Mouse (Mus musculus) embryo, embryonic 10 days (tissue): Measurements from ENCODE around the gene Gm7544.
A peak's percentile ranks its signal among the peaks of the same experiment; 100 is the strongest.
"Not testable (repeated sequence)": the region's sequence is repeated elsewhere in the genome, so short reads cannot be mapped to it uniquely, and the experiment has no call there.

Source experiments
- DNase-seq: peaks from one replicate; pipeline ENCODE4 v3.0.0-alpha.2; 2015; ENCODE audit warnings: low spot score

Gm7544 gene

GRCm38 (mm10) chr1:82955913-82956312 is at the start of gene Gm7544:
Gene Gm7544 (minus strand): TSS chr1:82956013.
- not testable (repeated sequence) for DNase-seq

DNA sequence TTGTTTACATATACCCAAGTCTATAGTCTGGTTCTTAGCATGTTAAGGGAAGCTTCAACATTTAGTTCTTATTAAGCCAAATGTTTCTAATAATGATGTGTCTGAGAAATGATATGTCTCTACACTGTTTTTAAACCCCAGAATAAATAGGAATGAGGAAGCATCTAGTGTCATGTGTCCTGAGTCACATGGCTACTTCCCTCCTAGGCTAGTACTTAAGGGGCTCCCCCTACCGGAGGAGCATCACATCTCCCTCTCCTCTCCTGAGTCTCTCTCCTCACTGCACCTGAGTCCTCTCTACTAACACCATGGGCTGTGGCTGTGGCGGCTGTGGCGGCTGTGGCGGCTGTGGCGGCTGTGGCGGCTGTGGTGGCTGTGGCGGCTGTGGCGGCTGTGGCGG is 44.5 kb upstream of the Gm7544 start, which contains the start of gene Gm47959:
Gene Gm47959 (plus strand): TSS at position 243 of the 400 bp plus-strand sequence.
- not testable (repeated sequence) for DNase-seq

- no peak for DNase-seq
Observed at GRCm38 (mm10) chr1:82993947-82994346, 38.1 kb upstream of the Gm7544 start.

- DNase-seq: no peak
Observed at GRCm38 (mm10) chr1:82992093-82992492, 36.3 kb upstream of the Gm7544 start.

DNA sequence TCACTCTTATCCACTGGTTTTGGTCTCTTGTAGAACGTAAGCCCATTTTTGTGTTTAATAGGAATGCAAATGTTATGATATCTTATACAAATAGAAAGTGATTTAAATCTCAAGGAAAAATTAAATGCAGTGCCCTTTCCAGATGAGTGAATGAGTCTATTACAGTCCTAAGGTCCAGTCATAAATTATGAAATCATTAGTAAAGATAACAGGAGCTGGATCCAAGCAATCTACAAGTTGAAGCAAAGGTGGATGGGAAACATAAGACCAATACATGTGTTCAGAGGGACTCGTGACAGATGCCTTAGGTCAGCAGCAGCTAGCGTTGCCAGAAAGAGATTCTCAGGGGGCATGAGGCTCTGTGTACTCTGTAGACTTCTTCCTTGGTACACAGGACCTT is 35.8 kb upstream of the Gm7544 start:
- DNase-seq: no peak

GRCm38 (mm10) chr1:82991062-82991461 is 35.2 kb upstream of the Gm7544 start:
- no peak for DNase-seq

DNA sequence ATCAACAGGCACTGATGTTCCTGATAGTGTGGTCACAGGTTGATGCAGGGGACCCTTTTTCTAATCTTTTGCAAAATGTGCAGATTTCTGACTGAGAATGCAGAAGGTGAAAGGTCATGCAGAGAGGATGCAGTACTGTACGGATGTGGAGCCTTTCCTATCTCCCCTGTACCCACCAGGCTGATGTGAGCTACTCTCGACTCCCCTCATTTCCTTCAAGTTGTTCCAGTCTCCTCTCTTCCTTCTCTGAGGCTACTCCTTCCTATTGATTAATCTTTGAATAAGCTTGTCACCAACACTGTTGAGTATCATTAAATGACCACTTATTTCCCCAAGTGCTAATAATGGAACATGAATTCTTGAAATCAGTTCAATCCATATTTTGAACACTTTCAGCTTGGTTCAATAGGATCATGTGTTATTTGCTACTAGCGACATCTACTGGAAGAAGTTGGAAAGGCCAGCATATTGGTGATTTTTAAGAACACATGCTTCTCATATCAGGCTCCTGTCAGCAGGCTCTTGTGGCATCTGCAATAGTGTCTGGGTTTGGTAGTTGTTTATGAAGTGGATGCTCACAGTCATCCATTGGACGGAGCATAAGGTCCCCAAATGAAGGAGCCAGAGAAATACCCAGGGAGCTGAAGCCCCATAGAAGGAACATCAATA is 31.9 kb upstream of the Gm7544 start:
- DNase-seq: peak; percentile 76

DNA sequence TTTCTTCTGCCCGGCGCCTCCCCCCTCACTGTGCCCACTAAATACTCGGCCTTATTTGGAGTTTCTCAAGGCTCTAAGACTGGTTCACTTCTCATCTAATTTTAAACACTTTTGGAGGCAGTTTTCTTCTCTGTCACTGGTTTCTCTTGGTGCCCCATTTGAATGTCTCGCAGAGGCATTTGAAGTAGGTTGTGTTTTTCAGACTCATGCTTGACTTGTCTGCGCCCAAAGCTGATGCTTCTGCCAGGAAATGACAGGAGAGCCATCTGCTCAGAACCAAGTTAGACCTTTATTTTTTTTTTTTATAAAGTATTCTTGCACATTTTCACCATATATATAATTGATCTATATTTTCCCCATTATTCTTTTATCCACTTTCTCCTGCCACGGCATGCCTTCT is 30.9 kb upstream of the Gm7544 start:
- no peak for DNase-seq

DNA sequence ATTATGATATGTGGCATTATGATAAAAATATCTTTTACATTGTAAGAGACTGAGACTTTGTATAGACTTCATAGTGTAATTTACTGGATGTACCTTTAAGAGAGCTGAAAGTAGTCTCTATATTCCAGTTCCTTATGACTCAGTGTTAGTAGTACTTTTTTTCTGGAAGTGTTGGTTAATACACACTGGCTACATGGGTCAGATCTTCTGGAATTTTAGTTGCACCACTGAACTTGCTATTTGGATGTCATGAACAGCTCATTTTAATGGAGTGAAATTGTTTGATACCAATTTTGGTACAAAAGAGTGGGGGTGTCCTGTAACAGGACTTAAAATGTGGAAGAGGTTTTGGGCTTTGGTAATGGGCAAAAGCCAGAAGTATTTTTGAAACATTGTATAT is 22.0 kb upstream of the Gm7544 start:
- no peak for DNase-seq

- DNase-seq: peak; percentile 13
Observed at GRCm38 (mm10) chr1:82975750-82976149, 19.9 kb upstream of the Gm7544 start.

DNA sequence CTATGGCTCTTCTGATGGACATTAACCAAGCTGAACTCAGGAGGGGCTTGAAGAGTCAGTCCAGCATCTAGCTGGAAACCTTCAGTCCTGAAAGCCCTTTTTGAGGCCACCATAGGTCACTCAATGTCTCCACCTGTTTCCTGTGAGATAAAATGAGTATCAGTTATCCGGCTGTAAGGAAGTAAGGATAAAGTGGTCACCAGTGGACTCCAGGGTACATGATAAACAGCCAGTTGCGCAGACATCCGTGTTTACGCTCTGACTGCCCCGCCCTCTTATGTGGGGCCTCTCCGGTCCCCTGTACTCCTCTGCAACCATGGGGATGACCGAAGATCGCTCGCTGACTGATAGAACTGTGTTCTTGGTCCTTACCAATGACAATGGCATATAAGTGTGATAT is 18.5 kb upstream of the Gm7544 start:
- peak; percentile 16 for DNase-seq

DNA sequence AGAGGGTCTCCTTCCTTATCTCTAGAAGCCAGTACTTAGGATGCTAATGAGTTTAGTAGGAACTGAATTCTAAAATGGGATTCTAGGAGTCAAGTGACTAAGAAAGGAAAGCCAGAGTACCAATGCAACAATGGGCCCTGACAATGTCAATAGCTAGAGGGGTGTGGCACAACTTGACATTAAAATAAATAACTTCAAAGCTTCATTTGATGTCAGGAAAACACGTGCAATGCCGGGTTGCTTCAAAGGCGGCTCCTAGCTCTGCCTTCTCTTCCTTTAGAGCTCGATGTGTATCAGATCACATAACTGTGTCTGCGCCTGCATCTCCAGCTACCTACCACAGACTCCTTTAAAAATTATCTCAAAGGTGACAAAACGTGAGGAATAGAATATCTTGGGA is 18.1 kb upstream of the Gm7544 start:
- no peak for DNase-seq

GRCm38 (mm10) chr1:82973244-82973643 is 17.4 kb upstream of the Gm7544 start:
- no peak for DNase-seq

DNA sequence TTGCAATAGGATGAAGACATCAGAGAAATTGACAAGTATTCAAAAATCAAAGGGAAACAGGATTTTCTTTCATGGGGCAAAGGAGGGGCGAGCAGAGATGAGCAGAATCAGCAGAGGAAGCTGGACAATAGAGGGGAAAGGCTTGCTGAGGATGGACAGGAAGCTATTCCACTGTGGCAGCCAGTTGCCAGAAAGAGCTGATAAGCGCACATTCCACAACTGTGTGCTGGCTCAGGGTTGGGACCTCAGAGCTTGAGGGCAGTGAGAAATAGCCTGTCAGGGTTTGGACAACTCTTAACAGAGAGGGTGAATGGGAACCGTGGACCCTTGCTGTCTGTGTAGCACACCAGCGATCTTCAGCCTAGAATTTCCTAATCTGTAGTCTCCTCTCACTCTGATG is 16.2 kb upstream of the Gm7544 start:
- peak; percentile 49 for DNase-seq

GRCm38 (mm10) chr1:82966413-82966812 is 10.6 kb upstream of the Gm7544 start:
- DNase-seq: no peak

- DNase-seq: peak; percentile 6
Observed at GRCm38 (mm10) chr1:82959870-82960385, 4.1 kb upstream of the Gm7544 start, which contains the start of gene Gm47955. Gene Gm47955 (plus strand): TSS chr1:82960286.

DNA sequence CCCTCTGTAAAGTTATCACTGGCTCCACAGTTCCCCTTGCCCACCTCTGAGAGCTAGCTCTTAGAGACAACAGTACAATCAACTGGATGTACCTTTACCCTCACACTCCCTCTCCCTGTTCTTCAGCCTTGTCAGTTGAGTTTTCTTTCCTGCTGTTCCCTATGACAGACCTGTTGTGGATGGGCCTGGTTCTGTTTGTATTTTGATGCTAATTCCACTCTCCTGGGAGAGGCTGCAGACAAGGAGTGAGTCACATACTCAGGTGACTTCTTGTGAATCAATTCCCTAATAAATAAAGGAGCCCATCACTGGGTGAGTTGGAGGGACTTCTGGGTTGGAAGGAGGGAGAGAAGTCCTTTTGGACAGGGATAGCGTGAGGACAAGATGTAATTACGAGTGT is 7.2 kb downstream of the Gm7544 start:
- no peak for DNase-seq

DNA sequence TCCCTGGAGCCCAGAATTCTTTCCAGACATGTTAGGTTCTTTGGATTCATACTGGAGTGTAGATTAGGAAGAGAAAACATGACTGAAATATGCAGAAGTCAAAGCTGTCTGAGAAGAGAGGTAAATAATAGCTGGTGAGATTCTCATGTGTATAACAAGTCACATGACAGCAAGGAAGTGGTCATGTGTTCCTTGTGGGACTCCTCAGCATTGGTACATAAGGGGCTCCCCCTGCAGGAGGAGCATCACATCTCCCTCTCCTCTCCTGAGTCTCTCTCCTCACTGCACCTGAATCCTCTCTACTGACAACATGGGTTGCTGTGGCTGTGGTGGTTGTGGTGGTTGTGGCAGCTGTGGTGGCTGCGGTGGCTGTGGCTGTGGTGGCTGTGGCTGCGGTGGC is 9.8 kb downstream of the Gm7544 start:
- not testable (repeated sequence) for DNase-seq

GRCm38 (mm10) chr1:82943295-82943694 is 12.5 kb downstream of the Gm7544 start, which contains the start of gene A030003K21Rik:
Gene A030003K21Rik (minus strand): TSS chr1:82943388.
- not testable (repeated sequence) for DNase-seq

- DNase-seq: not testable (repeated sequence)
Observed at GRCm38 (mm10) chr1:82942505-82942904, 13.3 kb downstream of the Gm7544 start.

- DNase-seq: no peak
Observed at GRCm38 (mm10) chr1:82938666-82939065, 17.1 kb downstream of the Gm7544 start.

GRCm38 (mm10) chr1:82931326-82931725 is 24.5 kb downstream of the Gm7544 start, which contains the start of gene Gm6217:
Gene Gm6217 (minus strand): TSS chr1:82931399.
- not testable (repeated sequence) for DNase-seq

DNA sequence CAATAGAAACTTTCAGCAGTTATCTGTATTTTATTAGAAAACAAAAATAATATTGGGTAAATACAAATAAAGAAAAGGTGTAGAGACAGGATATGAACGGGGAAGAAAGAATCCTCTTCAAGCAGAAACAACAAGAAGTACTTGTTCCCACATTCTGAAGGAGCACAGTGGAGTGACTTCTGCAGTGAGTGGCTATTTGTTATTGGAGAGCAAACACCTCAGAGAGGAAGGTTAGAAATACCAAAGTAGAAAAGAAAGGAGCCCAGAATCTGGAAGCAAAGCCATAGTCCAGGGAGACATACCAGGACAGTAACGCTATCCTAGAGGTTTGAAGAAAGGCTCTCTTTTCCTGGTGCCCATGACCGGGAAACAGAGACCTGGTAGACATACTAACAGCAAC is 25.3 kb downstream of the Gm7544 start:
- not testable (repeated sequence) for DNase-seq

GRCm38 (mm10) chr1:82924650-82925049 is 31.2 kb downstream of the Gm7544 start, which contains the start of gene A030014E15Rik:
Gene A030014E15Rik (plus strand): TSS chr1:82924917.
- no peak for DNase-seq
